Mouse (Mus musculus): ENCODE measurements around the gene Cyb5r2. TPM values are rescaled to one million over a fixed set of nuclear protein-coding genes. Genes with fewer than 3 reads are reported as not detected.

The Cyb5r2 gene
- polyA plus RNA-seq (2014; fragmentation: Nextera tagmentation; extraction: Ambion mirVana), result 0.33 and 0.60 TPM in 2 replicates

DNA sequence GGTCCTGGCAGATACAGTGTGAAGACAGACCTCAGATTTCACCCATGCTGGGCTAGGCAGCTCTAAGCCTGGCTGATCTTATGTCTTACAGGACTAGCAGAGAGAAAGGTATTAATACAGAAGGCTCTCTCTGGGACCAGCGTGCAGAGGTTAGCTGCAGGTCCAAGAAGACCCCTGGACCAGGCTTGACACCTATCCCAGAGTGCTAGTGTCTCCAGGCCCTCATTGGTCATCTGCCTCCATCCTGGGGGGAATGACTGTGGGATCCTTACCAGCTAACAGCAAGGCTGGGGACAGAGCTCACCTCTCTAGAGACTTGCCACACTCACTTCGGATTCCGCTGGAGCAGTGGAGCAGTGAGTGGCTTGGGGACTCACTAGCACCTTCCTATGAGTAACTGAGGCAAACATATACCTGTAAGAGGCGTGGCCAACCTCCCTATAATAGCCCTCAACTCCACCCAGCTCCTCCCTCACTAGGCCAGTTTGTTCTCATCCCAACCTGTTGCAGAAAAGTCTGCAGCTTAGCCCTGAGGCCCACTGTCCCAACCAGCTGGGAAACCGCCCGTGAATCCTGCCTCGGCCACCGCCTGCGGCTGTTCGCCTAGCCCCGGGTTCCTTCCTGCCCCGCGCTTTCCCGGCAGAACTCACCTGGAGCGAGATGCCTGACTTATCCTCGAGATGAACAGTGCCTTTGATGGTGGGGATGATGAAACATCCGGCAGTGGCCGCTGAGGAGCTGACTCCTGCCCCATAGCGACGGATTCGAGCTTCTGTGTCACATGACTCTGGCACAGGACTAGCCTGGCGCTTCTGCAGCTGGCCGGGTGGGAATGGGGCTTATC, at the start of gene Cyb5r2:
Gene Cyb5r2 (minus strand): TSS at position 725 of the 844 bp plus-strand sequence.
- DNase-seq (ENCODE audit: low spot score) (peak; percentile 56), ATAC-seq (ENCODE audit: low read depth) (peak; percentile 83)
- no peaks in the 10 kb centered on the region for H3K27me3 ChIP-seq (replicated peaks; ENCODE audit: control insufficient read depth, insufficient read depth, low read length)
- H3K4me3 ChIP-seq (ENCODE audit: low read depth, low read length), result peak within 1 kb of the TSS; percentile 12
- H3K4me1 ChIP-seq (ENCODE audit: control insufficient read depth, insufficient read depth, low read length), result peaks cover 3% of the 10 kb centered on the region; the same call in 1 of the 2 replicates
- WGBS, result 10% methylated on average over 23 of the region's 23 CpGs
- H3K36me3 ChIP-seq (ENCODE audit: control insufficient read depth, insufficient read depth, low read length), result no peaks in the 10 kb centered on the region
- H3K4me2 ChIP-seq (ENCODE audit: low read depth, low read length), result peak within 1 kb of the TSS; percentile 45
- H3K27ac ChIP-seq (replicated peaks; ENCODE audit: low read depth, low read length), result no peak within 1 kb of the TSS
- no peaks in the 10 kb centered on the region for H3K9me3 ChIP-seq (ENCODE audit: control insufficient read depth, low read length)
- H3K9ac ChIP-seq (ENCODE audit: low read depth, low read length), result peak within 1 kb of the TSS; percentile 22

- no peak overlapping the region for H3K4me3 ChIP-seq (ENCODE audit: low read depth, low read length)
- H3K27ac ChIP-seq (replicated peaks; ENCODE audit: low read depth, low read length), result no peak overlapping the region
- H3K4me2 ChIP-seq (ENCODE audit: low read depth, low read length), result no peak overlapping the region
- ATAC-seq (ENCODE audit: low read depth) (no peak), DNase-seq (ENCODE audit: low spot score) (peak; percentile 68)
- no peaks in the 10 kb centered on the region; the same call in 1 of the 2 replicates for H3K4me1 ChIP-seq (ENCODE audit: control insufficient read depth, insufficient read depth, low read length)
- 36% methylated on average over 3 of the region's 3 CpGs for WGBS
- no peak overlapping the region for H3K9ac ChIP-seq (ENCODE audit: low read depth, low read length)
- no peaks in the 10 kb centered on the region for H3K36me3 ChIP-seq (ENCODE audit: control insufficient read depth, insufficient read depth, low read length)
- no peaks in the 10 kb centered on the region for H3K9me3 ChIP-seq (ENCODE audit: control insufficient read depth, low read length)
- H3K27me3 ChIP-seq (replicated peaks; ENCODE audit: control insufficient read depth, insufficient read depth, low read length), result no peaks in the 10 kb centered on the region
Observed at GRCm38 (mm10) chr7:107802138-107802537, 44.3 kb upstream of the Cyb5r2 start.

GRCm38 (mm10) chr7:107801108-107801507, 43.3 kb upstream of the Cyb5r2 start, which contains the start of gene Ovch2:
Gene Ovch2, minus strand, starts transcription at chr7:107801208.
- no peak for DNase-seq (ENCODE audit: low spot score)
- Histone ChIP-seq H3K4me3 (ENCODE audit: low read depth, low read length) (no peak within 1 kb of the TSS), H3K36me3 (ENCODE audit: control insufficient read depth, insufficient read depth, low read length) (no peaks in the 10 kb centered on the region), H3K4me2 (ENCODE audit: low read depth, low read length) (no peak within 1 kb of the TSS), H3K4me1 (ENCODE audit: control insufficient read depth, insufficient read depth, low read length) (no peaks in the 10 kb centered on the region; the same call in 1 of the 2 replicates), H3K27me3 (replicated peaks; ENCODE audit: control insufficient read depth, insufficient read depth, low read length) (no peaks in the 10 kb centered on the region), H3K27ac (replicated peaks; ENCODE audit: low read depth, low read length) (no peak within 1 kb of the TSS), H3K9ac (ENCODE audit: low read depth, low read length) (no peak within 1 kb of the TSS), H3K9me3 (ENCODE audit: control insufficient read depth, low read length) (no peaks in the 10 kb centered on the region)
- no peak for ATAC-seq (ENCODE audit: low read depth)
- WGBS, result 77% methylated on average over 2 of the region's 2 CpGs

DNA sequence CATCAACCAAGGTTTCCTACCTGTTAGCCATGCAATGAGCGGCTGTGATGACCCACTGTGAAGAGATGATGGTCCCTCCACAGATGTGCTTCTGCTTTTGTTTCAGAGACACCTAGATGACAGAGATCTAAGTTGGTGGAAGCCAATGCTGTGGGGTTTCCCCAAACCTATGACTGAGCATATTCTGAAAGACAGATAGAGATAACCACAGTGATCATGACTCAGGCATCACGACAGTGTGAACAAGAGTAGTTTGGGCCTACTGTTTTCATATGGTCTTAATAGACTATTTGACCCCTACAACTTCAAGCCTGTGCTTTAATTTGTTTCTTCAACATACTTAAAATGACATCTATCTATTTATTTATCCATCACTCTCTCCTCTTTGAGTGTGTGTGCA, 38.7 kb upstream of the Cyb5r2 start:
- Histone ChIP-seq H3K27ac (replicated peaks; ENCODE audit: low read depth, low read length) (no peak overlapping the region), H3K4me2 (ENCODE audit: low read depth, low read length) (no peak overlapping the region), H3K27me3 (replicated peaks; ENCODE audit: control insufficient read depth, insufficient read depth, low read length) (no peaks in the 10 kb centered on the region), H3K4me1 (ENCODE audit: control insufficient read depth, insufficient read depth, low read length) (no peaks in the 10 kb centered on the region), H3K9me3 (ENCODE audit: control insufficient read depth, low read length) (no peaks in the 10 kb centered on the region), H3K4me3 (ENCODE audit: low read depth, low read length) (no peak overlapping the region), H3K9ac (ENCODE audit: low read depth, low read length) (no peak overlapping the region), H3K36me3 (ENCODE audit: control insufficient read depth, insufficient read depth, low read length) (no peaks in the 10 kb centered on the region)
- DNase-seq (ENCODE audit: low spot score) (no peak), ATAC-seq (ENCODE audit: low read depth) (no peak)
- 75% methylated on average over 2 of the region's 2 CpGs for WGBS

- ATAC-seq (ENCODE audit: low read depth), result 0 out of 2 replicates have a peak, but pooled peaks have one; percentile 30
- Histone ChIP-seq H3K9me3 (ENCODE audit: control insufficient read depth, low read length) (no peaks in the 10 kb centered on the region), H3K4me3 (ENCODE audit: low read depth, low read length) (no peak overlapping the region), H3K4me1 (ENCODE audit: control insufficient read depth, insufficient read depth, low read length) (no peaks in the 10 kb centered on the region), H3K4me2 (ENCODE audit: low read depth, low read length) (no peak overlapping the region), H3K27me3 (replicated peaks; ENCODE audit: control insufficient read depth, insufficient read depth, low read length) (no peaks in the 10 kb centered on the region), H3K9ac (ENCODE audit: low read depth, low read length) (no peak overlapping the region), H3K36me3 (ENCODE audit: control insufficient read depth, insufficient read depth, low read length) (no peaks in the 10 kb centered on the region), H3K27ac (replicated peaks; ENCODE audit: low read depth, low read length) (no peak overlapping the region)
- 62% methylated on average over 3 of the region's 3 CpGs for whole genome bisulfite sequencing
- peak; percentile 27 for DNase-seq (ENCODE audit: low spot score)
Observed at GRCm38 (mm10) chr7:107787977-107788620, 30.3 kb upstream of the Cyb5r2 start.

GRCm38 (mm10) chr7:107779611-107780010, 21.8 kb upstream of the Cyb5r2 start:
- peak; percentile 14 for DNase-seq (ENCODE audit: low spot score)
- H3K9me3 ChIP-seq (ENCODE audit: control insufficient read depth, low read length), result no peaks in the 10 kb centered on the region
- 40% methylated on average over 4 of the region's 4 CpGs for WGBS
- no peak overlapping the region for H3K4me2 ChIP-seq (ENCODE audit: low read depth, low read length)
- ATAC-seq (ENCODE audit: low read depth), result no peak
- no peaks in the 10 kb centered on the region for H3K4me1 ChIP-seq (ENCODE audit: control insufficient read depth, insufficient read depth, low read length)
- H3K9ac ChIP-seq (ENCODE audit: low read depth, low read length), result no peak overlapping the region
- no peak overlapping the region for H3K27ac ChIP-seq (replicated peaks; ENCODE audit: low read depth, low read length)
- no peaks in the 10 kb centered on the region for H3K36me3 ChIP-seq (ENCODE audit: control insufficient read depth, insufficient read depth, low read length)
- H3K4me3 ChIP-seq (ENCODE audit: low read depth, low read length), result no peak overlapping the region
- H3K27me3 ChIP-seq (replicated peaks; ENCODE audit: control insufficient read depth, insufficient read depth, low read length), result no peaks in the 10 kb centered on the region

- Histone ChIP-seq H3K4me2 (ENCODE audit: low read depth, low read length) (no peak overlapping the region), H3K27me3 (replicated peaks; ENCODE audit: control insufficient read depth, insufficient read depth, low read length) (no peaks in the 10 kb centered on the region)
- 67% methylated on average over 1 of the region's 1 CpGs for WGBS
Observed at GRCm38 (mm10) chr7:107778216-107778615, 20.4 kb upstream of the Cyb5r2 start.

DNA sequence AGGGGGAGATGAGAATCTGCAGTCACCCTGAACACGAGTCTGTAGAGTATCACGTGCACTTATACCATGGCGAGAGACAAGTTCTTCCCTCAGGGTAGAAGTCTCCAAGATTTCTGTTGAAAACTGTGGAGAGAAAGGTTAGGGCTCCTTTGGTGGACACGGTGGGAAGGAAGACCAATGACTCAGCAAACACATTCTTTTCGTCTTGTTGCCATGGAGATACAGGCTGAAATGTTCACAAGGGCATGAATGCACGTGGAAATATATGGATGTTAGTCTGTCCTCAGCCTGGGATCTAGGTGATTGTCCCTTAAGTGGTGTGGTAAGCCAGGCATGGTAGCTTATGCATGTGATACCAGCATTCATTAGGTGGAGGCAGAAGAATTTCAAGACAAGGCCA, 13.0 kb upstream of the Cyb5r2 start:
- Histone ChIP-seq H3K9ac (ENCODE audit: low read depth, low read length) (no peak overlapping the region), H3K4me2 (ENCODE audit: low read depth, low read length) (no peak overlapping the region), H3K36me3 (ENCODE audit: control insufficient read depth, insufficient read depth, low read length) (no peaks in the 10 kb centered on the region), H3K27ac (replicated peaks; ENCODE audit: low read depth, low read length) (no peak overlapping the region), H3K4me1 (ENCODE audit: control insufficient read depth, insufficient read depth, low read length) (no peaks in the 10 kb centered on the region), H3K4me3 (ENCODE audit: low read depth, low read length) (no peak overlapping the region), H3K9me3 (ENCODE audit: control insufficient read depth, low read length) (no peaks in the 10 kb centered on the region), H3K27me3 (replicated peaks; ENCODE audit: control insufficient read depth, insufficient read depth, low read length) (no peaks in the 10 kb centered on the region)
- 61% methylated on average over 6 of the region's 6 CpGs for WGBS
- DNase-seq (ENCODE audit: low spot score), result no peak
- ATAC-seq (ENCODE audit: low read depth), result no peak

More at GRCm38 (mm10) chr7:107778216-107778615, 20.4 kb upstream of the Cyb5r2 start:
- no peak for ATAC-seq (ENCODE audit: low read depth)
- DNase-seq (ENCODE audit: low spot score), result no peak
- Histone ChIP-seq H3K36me3 (ENCODE audit: control insufficient read depth, insufficient read depth, low read length) (no peaks in the 10 kb centered on the region), H3K27ac (replicated peaks; ENCODE audit: low read depth, low read length) (no peak overlapping the region), H3K4me3 (ENCODE audit: low read depth, low read length) (no peak overlapping the region), H3K4me1 (ENCODE audit: control insufficient read depth, insufficient read depth, low read length) (no peaks in the 10 kb centered on the region), H3K9me3 (ENCODE audit: control insufficient read depth, low read length) (no peaks in the 10 kb centered on the region), H3K9ac (ENCODE audit: low read depth, low read length) (no peak overlapping the region)

Measured in embryonic facial prominence, embryonic 14.5 days (tissue).